Mouse (Mus musculus): ENCODE measurements at regions not wholly inside any gene's neighbourhood (a gene's known extent, or its start where the extent isn't known, plus 50 kb on each side); places are given as distances from the start of the nearest gene placed in this dataset.
A peak's percentile ranks its signal among the peaks of the same experiment; 100 is the strongest.

DNA sequence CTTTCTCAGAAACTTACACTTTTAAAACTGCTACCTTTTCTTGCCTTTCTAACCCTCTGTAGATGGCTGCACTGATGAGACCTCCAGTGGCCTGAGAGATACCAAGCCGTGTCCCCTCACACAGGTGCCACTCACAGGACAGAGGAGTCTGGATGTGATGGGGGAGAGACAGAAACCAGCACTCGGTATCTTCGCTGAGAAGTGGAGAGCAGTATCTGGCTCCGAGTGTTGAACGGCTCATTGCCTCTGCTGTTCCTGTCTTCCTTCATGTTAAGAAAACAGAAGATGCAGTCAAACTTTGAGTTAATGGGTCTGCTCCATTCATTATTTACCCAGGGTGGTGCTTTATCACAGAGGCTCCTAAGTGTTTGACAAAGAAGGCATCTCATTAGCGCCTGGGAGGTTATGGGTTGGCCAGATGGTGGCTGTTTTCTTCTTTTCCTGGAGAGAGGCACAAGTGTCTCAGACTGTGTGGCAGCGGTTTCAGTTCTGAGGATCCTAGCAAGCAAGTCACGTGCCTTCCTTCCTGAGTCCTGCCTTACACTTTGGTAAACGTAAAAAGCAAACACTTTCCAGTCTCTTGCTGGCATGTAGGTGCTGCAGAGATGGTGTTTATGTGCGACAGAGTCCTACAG is 248.6 kb downstream of the Sec16b start:
- TF ChIP-seq ZNF384 (IDR thresholded peaks at IDR 0.05; ENCODE audit: low read depth, low read length) (no peak), ZC3H11A (IDR thresholded peaks at IDR 0.05; ENCODE audit: borderline replicate concordance, low read depth, low read length) (no peak), CHD2 (IDR thresholded peaks at IDR 0.05; ENCODE audit: low read depth, low read length) (no peak), HCFC1 (IDR thresholded peaks at IDR 0.05; ENCODE audit: borderline replicate concordance, insufficient read depth, low read length) (no peak), MAFK (IDR thresholded peaks at IDR 0.05; ENCODE audit: insufficient read depth, low read depth, low read length) (no peak)
- H3K9me3 ChIP-seq (ENCODE audit: control insufficient read depth, insufficient read depth, low read depth, low read length): no peaks in the 10 kb centered on the region
- no peaks in the 10 kb centered on the region for H3K36me3 ChIP-seq (ENCODE audit: control insufficient read depth, insufficient read depth, low read length, poor library complexity, severe bottlenecking)
- in situ Hi-C loops (cut with MboI; ENCODE audit: low sequenced_read_pairs in 2 of 2, unreplicated experiment in 2 of 2): no loop called here
- DNase-seq (ENCODE audit: low read depth, low spot score): no peak
- no peak overlapping the region for H3K9ac ChIP-seq (ENCODE audit: insufficient read depth, low read depth, low read length, poor library complexity, severe bottlenecking)
- H3K27ac ChIP-seq (ENCODE audit: insufficient read depth, low read depth, low read length, poor library complexity, severe bottlenecking): no peak overlapping the region
- no peak overlapping the region for H3K4me3 ChIP-seq (ENCODE audit: insufficient read depth in 1 of 2, low read depth in 1 of 2, low read length in 2 of 2, poor library complexity in 1 of 2, severe bottlenecking in 1 of 2)
- no peaks in the 10 kb centered on the region for H3K4me1 ChIP-seq (ENCODE audit: control insufficient read depth in 2 of 2, insufficient read depth in 2 of 2, low read length in 2 of 2, poor library complexity in 1 of 2)

DNA sequence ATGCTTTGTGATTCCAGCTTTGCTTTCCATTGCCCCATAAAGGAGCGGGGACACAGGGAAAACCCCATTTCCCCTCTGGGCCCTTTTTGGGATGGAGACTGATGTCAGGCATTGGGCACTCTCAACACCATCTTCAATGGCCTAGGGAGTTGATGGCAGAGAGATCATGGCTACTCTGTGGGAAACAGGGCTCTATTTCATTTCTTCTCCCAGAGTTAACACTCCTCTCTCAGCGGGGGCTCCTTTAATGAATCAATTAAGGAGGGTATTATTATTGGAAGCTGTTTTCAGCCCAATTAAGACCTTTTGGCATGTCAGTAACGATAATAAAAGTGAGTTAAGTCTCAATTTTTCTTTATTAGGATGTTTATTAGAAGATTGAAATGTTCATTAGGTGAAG is 250.4 kb downstream of the Sec16b start:
- Histone ChIP-seq H3K4me1 (ENCODE audit: control insufficient read depth in 2 of 2, insufficient read depth in 2 of 2, low read length in 2 of 2, poor library complexity in 1 of 2) (no peaks in the 10 kb centered on the region), H3K27ac (ENCODE audit: insufficient read depth, low read depth, low read length, poor library complexity, severe bottlenecking) (no peak overlapping the region), H3K36me3 (ENCODE audit: control insufficient read depth, insufficient read depth, low read length, poor library complexity, severe bottlenecking) (no peaks in the 10 kb centered on the region), H3K4me3 (ENCODE audit: insufficient read depth in 1 of 2, low read depth in 1 of 2, low read length in 2 of 2, poor library complexity in 1 of 2, severe bottlenecking in 1 of 2) (no peak overlapping the region), H3K9me3 (ENCODE audit: control insufficient read depth, insufficient read depth, low read depth, low read length) (no peaks in the 10 kb centered on the region), H3K9ac (ENCODE audit: insufficient read depth, low read depth, low read length, poor library complexity, severe bottlenecking) (no peak overlapping the region)
- DNase-seq (ENCODE audit: low read depth, low spot score): no peak
- in situ Hi-C loops (cut with MboI; ENCODE audit: low sequenced_read_pairs in 2 of 2, unreplicated experiment in 2 of 2): no loop called here
- TF ChIP-seq ZC3H11A (IDR thresholded peaks at IDR 0.05; ENCODE audit: borderline replicate concordance, low read depth, low read length): no peak
- no peak for TF ChIP-seq HCFC1 (IDR thresholded peaks at IDR 0.05; ENCODE audit: borderline replicate concordance, insufficient read depth, low read length)
- no peak for TF ChIP-seq MAFK (IDR thresholded peaks at IDR 0.05; ENCODE audit: insufficient read depth, low read depth, low read length)
- TF ChIP-seq CHD2 (IDR thresholded peaks at IDR 0.05; ENCODE audit: low read depth, low read length): no peak
- no peak for TF ChIP-seq ZNF384 (IDR thresholded peaks at IDR 0.05; ENCODE audit: low read depth, low read length)

DNA sequence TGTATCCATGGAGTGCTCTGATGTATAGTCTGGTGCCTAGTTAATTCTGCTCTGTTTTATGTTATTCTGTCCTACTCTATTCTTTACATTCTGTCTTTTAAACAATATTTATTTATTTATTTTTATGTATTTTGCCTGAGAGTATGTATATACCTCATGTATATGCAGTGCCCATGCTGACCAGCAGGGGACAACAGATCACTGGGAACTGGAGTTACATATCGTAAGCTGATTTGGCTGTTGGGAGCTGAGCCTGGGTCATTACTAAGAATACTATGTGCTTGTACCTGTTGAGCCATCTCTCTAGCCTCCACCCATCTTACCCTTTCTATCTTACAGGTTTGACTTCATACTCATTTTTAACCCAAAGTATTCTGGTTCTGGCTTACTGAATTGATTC is 251.8 kb downstream of the Sec16b start:
- no peaks in the 10 kb centered on the region for H3K9me3 ChIP-seq (ENCODE audit: control insufficient read depth, insufficient read depth, low read depth, low read length)
- in situ Hi-C loops (cut with MboI; ENCODE audit: low sequenced_read_pairs in 2 of 2, unreplicated experiment in 2 of 2): no loop called here
- H3K4me1 ChIP-seq (ENCODE audit: control insufficient read depth in 2 of 2, insufficient read depth in 2 of 2, low read length in 2 of 2, poor library complexity in 1 of 2): no peaks in the 10 kb centered on the region

DNA sequence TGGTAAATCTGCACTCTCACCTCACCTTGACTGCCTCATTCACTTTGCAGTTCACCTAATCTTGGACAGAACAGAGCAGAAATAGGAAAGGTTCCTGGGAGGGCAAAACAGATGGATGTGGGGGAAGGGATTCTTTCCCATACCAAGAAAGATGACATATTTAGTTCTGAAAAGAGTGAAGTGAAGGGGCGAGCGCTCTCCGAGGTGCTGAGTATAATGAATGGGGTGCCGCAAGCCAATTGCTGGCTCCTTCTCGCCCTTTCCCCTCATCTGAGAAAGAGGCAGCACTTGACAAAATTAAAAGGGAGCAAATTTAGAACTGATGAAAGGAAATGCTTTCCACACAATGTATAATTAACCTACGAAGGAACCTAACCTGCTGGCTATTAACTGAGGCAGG is 261.7 kb downstream of the Sec16b start:
- peak; percentile 16 for DNase-seq (ENCODE audit: low read depth, low spot score)
- H3K4me1 ChIP-seq (ENCODE audit: control insufficient read depth in 2 of 2, insufficient read depth in 2 of 2, low read length in 2 of 2, poor library complexity in 1 of 2): no peaks in the 10 kb centered on the region
- in situ Hi-C loops (cut with MboI; ENCODE audit: low sequenced_read_pairs in 2 of 2, unreplicated experiment in 2 of 2): no loop called here
- no peak overlapping the region for H3K9ac ChIP-seq (ENCODE audit: insufficient read depth, low read depth, low read length, poor library complexity, severe bottlenecking)
- no peak overlapping the region for H3K4me3 ChIP-seq (ENCODE audit: insufficient read depth in 1 of 2, low read depth in 1 of 2, low read length in 2 of 2, poor library complexity in 1 of 2, severe bottlenecking in 1 of 2)
- H3K9me3 ChIP-seq (ENCODE audit: control insufficient read depth, insufficient read depth, low read depth, low read length): no peaks in the 10 kb centered on the region
- H3K27ac ChIP-seq (ENCODE audit: insufficient read depth, low read depth, low read length, poor library complexity, severe bottlenecking): no peak overlapping the region
- TF ChIP-seq MAFK (IDR thresholded peaks at IDR 0.05; ENCODE audit: insufficient read depth, low read depth, low read length) (no peak), HCFC1 (IDR thresholded peaks at IDR 0.05; ENCODE audit: borderline replicate concordance, insufficient read depth, low read length) (no peak), ZC3H11A (IDR thresholded peaks at IDR 0.05; ENCODE audit: borderline replicate concordance, low read depth, low read length) (no peak), CHD2 (IDR thresholded peaks at IDR 0.05; ENCODE audit: low read depth, low read length) (no peak), ZNF384 (IDR thresholded peaks at IDR 0.05; ENCODE audit: low read depth, low read length) (no peak)
- H3K36me3 ChIP-seq (ENCODE audit: control insufficient read depth, insufficient read depth, low read length, poor library complexity, severe bottlenecking): no peaks in the 10 kb centered on the region

More for the DNA sequence above, 251.8 kb downstream of the Sec16b start:
- H3K4me3 ChIP-seq (ENCODE audit: insufficient read depth in 1 of 2, low read depth in 1 of 2, low read length in 2 of 2, poor library complexity in 1 of 2, severe bottlenecking in 1 of 2): no peak overlapping the region
- DNase-seq (ENCODE audit: low read depth, low spot score): no peak
- 0 out of 2 replicates have a peak, but pooled peaks have one; percentile 10 for TF ChIP-seq ZC3H11A (IDR thresholded peaks at IDR 0.05; ENCODE audit: borderline replicate concordance, low read depth, low read length)
- no peak for TF ChIP-seq CHD2 (IDR thresholded peaks at IDR 0.05; ENCODE audit: low read depth, low read length)
- H3K36me3 ChIP-seq (ENCODE audit: control insufficient read depth, insufficient read depth, low read length, poor library complexity, severe bottlenecking): no peaks in the 10 kb centered on the region
- no peak overlapping the region for H3K9ac ChIP-seq (ENCODE audit: insufficient read depth, low read depth, low read length, poor library complexity, severe bottlenecking)
- no peak overlapping the region for H3K27ac ChIP-seq (ENCODE audit: insufficient read depth, low read depth, low read length, poor library complexity, severe bottlenecking)

DNA sequence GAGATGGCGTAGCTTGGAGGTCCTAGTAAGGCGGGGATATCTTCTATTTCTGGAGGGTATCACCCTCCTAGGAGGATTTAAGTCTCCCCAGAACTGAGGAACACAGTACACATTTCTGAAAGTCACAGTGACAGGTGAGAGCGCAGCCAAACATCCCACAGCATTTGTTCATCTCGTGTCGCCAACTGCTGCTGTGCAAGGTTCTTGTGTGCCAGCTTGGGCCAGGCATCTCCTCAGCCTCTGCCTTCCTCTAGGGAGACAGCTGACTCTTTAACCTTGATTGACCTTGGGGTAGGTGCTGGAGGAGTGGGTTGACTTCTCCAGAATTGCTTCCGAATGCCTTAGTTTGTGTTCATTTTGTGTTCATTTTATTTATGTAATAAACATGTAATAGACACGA is 291.2 kb downstream of the Sec16b start:
- H3K36me3 ChIP-seq (ENCODE audit: control insufficient read depth, insufficient read depth, low read length, poor library complexity, severe bottlenecking): no peaks in the 10 kb centered on the region
- H3K9me3 ChIP-seq (ENCODE audit: control insufficient read depth, insufficient read depth, low read depth, low read length): no peaks in the 10 kb centered on the region
- TF ChIP-seq ZNF384 (IDR thresholded peaks at IDR 0.05; ENCODE audit: low read depth, low read length): no peak
- TF ChIP-seq CHD2 (IDR thresholded peaks at IDR 0.05; ENCODE audit: low read depth, low read length): no peak
- TF ChIP-seq ZC3H11A (IDR thresholded peaks at IDR 0.05; ENCODE audit: borderline replicate concordance, low read depth, low read length): no peak
- TF ChIP-seq MAFK (IDR thresholded peaks at IDR 0.05; ENCODE audit: insufficient read depth, low read depth, low read length): no peak
- TF ChIP-seq HCFC1 (IDR thresholded peaks at IDR 0.05; ENCODE audit: borderline replicate concordance, insufficient read depth, low read length): no peak
- in situ Hi-C loops (cut with MboI; ENCODE audit: low sequenced_read_pairs in 2 of 2, unreplicated experiment in 2 of 2): no loop called here
- peak overlapping the region; percentile 18; the same call in 1 of the 2 replicates for H3K27ac ChIP-seq (ENCODE audit: insufficient read depth, low read depth, low read length, poor library complexity, severe bottlenecking)
- H3K9ac ChIP-seq (ENCODE audit: insufficient read depth, low read depth, low read length, poor library complexity, severe bottlenecking): no peak overlapping the region
- no peaks in the 10 kb centered on the region for H3K4me1 ChIP-seq (ENCODE audit: control insufficient read depth in 2 of 2, insufficient read depth in 2 of 2, low read length in 2 of 2, poor library complexity in 1 of 2)
- no peak for DNase-seq (ENCODE audit: low read depth, low spot score)
- no peak overlapping the region for H3K4me3 ChIP-seq (ENCODE audit: insufficient read depth in 1 of 2, low read depth in 1 of 2, low read length in 2 of 2, poor library complexity in 1 of 2, severe bottlenecking in 1 of 2)
